Mouse (Mus musculus) intestine, embryonic 16.5 days (tissue): ENCODE results near the gene Efcab6. TPM values are rescaled to one million over a fixed set of nuclear protein-coding genes. Genes with fewer than 3 reads are reported as not detected.

ENCODE experiments used
- ATAC-seq: fragments of 200-750 bp; cut with Nextera tagmentation; 2 replicates; pipeline ENCODE4 v1.8.0; 2017; ENCODE audit warnings: moderate TSS enrichment, moderate library complexity
- H3K27ac ChIP-seq: fragments of 300-500 bp; sonication (generic); 2 replicates; pipeline ENCODE4 v1.5.1; 2014; ENCODE audit warnings: mild to moderate bottlenecking, low read length
- H3K27me3 ChIP-seq: fragments of 300-500 bp; sonication (generic); replicated peaks from 2 replicates; pipeline ENCODE4 v1.6.1; 2014; ENCODE audit warnings: low read length, control low read depth, mixed read lengths; ENCODE audit not compliant: control insufficient read depth, insufficient read depth
- H3K36me3 ChIP-seq: fragments of 300-500 bp; sonication (generic); 2 replicates; pipeline ENCODE4 v1.6.1; 2014; ENCODE audit warnings: low read length, control low read depth; ENCODE audit not compliant: control insufficient read depth, insufficient read depth
- H3K4me1 ChIP-seq: fragments of 300-500 bp; sonication (generic); 2 replicates; pipeline ENCODE4 v1.6.1; 2014; ENCODE audit warnings: low read length, control low read depth, mixed read lengths; ENCODE audit not compliant: control insufficient read depth, insufficient read depth
- H3K4me2 ChIP-seq: fragments of 300-500 bp; sonication (generic); 2 replicates; pipeline ENCODE4 v1.6.1; 2014; ENCODE audit warnings: low read depth, low read length, control low read depth
- H3K4me3 ChIP-seq: fragments of 300-500 bp; sonication (generic); 2 replicates; pipeline ENCODE4 v1.5.1; 2014; ENCODE audit warnings: mild to moderate bottlenecking, low read length
- H3K9ac ChIP-seq: fragments of 300-500 bp; sonication (generic); 2 replicates; pipeline ENCODE4 v1.6.1; 2014; ENCODE audit warnings: low read depth, low read length
- H3K9me3 ChIP-seq: fragments of 300-500 bp; sonication (generic); 2 replicates; pipeline ENCODE4 v1.6.1; 2016; ENCODE audit warnings: low read length, control low read depth; ENCODE audit not compliant: control insufficient read depth
- WGBS: fragments of 180-500 bp; shearing (Covaris S2); extraction: QIAGEN DNeasy Blood & Tissue Kit; methylation state at CpG from one replicate; pipeline ENCODE4 v1.1.7; 2014; 5-methylcytosine and 5-hydroxymethylcytosine counted together
- polyA plus RNA-seq: library from polyadenylated mRNA; unstranded; fragments of >200 nt; fragmentation: Nextera tagmentation; extraction: Ambion mirVana; gene quantifications from 2 replicates; pipeline ENCODE4 v1.2.1, GENCODE M21; 2015

Gene Efcab6
- polyA plus RNA-seq, 1 experiment from 2014 or later = 0.05 TPM

DNA sequence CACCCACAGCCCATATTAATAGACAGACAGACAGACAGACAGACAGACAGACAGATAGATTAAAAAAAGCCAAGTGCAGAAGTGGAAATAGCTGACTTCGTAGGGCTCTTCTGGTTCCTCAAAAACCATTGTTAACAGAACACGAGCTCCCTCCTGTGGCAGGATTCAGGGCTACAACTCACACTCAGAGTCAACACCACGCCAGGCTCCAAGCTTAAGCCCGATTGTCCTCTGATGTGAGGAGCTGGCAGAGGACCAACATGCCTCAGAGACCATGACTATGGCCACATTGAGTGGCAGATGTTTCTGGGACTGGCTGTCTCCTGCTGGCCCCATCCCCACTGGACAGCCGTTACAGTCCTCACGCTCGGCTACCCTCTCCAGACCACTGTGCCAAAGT lies 7.0 kb upstream of the Efcab6 start:
- Histone ChIP-seq H3K4me3 (no peak overlapping the region), H3K27ac (no peak overlapping the region), H3K9me3 (no peaks in the 10 kb centered on the region), H3K4me1 (peaks cover 2% of the 10 kb centered on the region; the same call in 1 of the 2 replicates), H3K36me3 (no peaks in the 10 kb centered on the region), H3K4me2 (no peak overlapping the region), H3K9ac (no peak overlapping the region), H3K27me3 (peaks cover 32% of the 10 kb centered on the region)
- ATAC-seq = no peak
- 35% methylated on average over 7 of the region's 7 CpGs for WGBS

GRCm38 (mm10) chr15:84070116-84070676 lies 5.0 kb upstream of the Efcab6 start:
- ATAC-seq = no peak
- Histone ChIP-seq H3K9ac (no peak overlapping the region), H3K27me3 (peaks cover 30% of the 10 kb centered on the region), H3K27ac (no peak overlapping the region), H3K36me3 (no peaks in the 10 kb centered on the region), H3K9me3 (peaks cover 3% of the 10 kb centered on the region; the same call in 1 of the 2 replicates), H3K4me2 (0 out of 2 replicates have a peak overlapping the region, but pooled peaks have one; percentile 16), H3K4me3 (no peak overlapping the region), H3K4me1 (peaks cover 2% of the 10 kb centered on the region; the same call in 1 of the 2 replicates)
- 4% methylated on average over 13 of the region's 13 CpGs for WGBS

GRCm38 (mm10) chr15:84069455-84070050 lies 4.4 kb upstream of the Efcab6 start:
- ATAC-seq = no peak
- Histone ChIP-seq H3K4me2 (0 out of 2 replicates have a peak overlapping the region, but pooled peaks have one; percentile 16), H3K36me3 (no peaks in the 10 kb centered on the region), H3K9me3 (peaks cover 3% of the 10 kb centered on the region; the same call in 1 of the 2 replicates), H3K4me3 (no peak overlapping the region), H3K4me1 (peaks cover 4% of the 10 kb centered on the region; the same call in 1 of the 2 replicates), H3K27me3 (peaks cover 30% of the 10 kb centered on the region), H3K9ac (no peak overlapping the region), H3K27ac (no peak overlapping the region)
- 11% methylated on average over 16 of the region's 16 CpGs for WGBS

DNA sequence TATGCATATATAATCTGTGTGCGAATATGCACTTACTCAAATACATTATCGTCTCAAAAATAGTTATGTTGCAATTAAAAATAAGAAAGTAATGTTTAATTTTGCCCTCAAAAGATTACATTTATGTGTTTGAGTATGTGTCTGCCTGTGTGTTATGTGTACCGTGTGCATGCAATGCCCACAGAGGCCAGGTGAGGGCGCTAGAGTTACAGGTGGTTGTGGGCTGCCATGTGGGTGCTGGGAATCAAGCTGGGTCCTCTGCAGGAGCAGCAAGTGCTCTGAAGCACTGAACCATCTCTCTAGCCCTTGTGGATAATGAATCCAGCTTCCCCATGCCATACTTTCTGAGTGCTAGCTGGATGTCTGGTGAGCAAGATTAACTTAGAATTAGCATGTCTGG lies 522 bp upstream of the Efcab6 start:
- H3K27me3 ChIP-seq = peaks cover 25% of the 10 kb centered on the region
- H3K4me2 ChIP-seq = no peak overlapping the region
- H3K4me1 ChIP-seq = peaks cover 2% of the 10 kb centered on the region; the same call in 1 of the 2 replicates
- H3K36me3 ChIP-seq = no peaks in the 10 kb centered on the region
- peaks cover 3% of the 10 kb centered on the region; the same call in 1 of the 2 replicates for H3K9me3 ChIP-seq
- H3K9ac ChIP-seq = no peak overlapping the region
- H3K27ac ChIP-seq = no peak overlapping the region
- WGBS = 61% methylated on average over 4 of the region's 4 CpGs
- no peak overlapping the region for H3K4me3 ChIP-seq
- no peak for ATAC-seq

DNA sequence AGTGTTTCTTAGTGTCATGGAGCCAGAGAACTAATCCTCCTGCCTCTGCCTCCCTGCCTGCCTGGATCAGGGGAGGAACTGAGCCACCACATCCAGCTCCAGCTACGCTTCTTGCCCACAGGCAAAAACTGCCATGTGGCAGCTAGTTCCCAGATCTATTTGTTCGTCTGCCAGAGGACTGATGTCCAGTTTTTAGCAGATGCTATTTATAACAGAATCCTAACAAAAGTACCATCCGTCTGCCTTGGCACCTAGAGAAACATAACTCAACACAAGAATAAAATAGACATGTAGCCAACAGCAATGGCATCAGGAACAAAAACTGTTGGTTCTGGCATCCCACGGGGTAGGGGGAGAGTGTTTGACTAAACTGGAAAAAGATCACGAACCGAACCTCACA lies 6.3 kb downstream of the Efcab6 start:
- H3K27ac ChIP-seq = no peak overlapping the region
- ATAC-seq = no peak
- 0 out of 2 replicates have a peak, but pooled peaks cover 3% of the 10 kb centered on the region for H3K27me3 ChIP-seq
- H3K4me1 ChIP-seq = no peaks in the 10 kb centered on the region
- H3K36me3 ChIP-seq = no peaks in the 10 kb centered on the region
- H3K9ac ChIP-seq = no peak overlapping the region
- H3K4me2 ChIP-seq = no peak overlapping the region
- H3K4me3 ChIP-seq = no peak overlapping the region
- H3K9me3 ChIP-seq = no peaks in the 10 kb centered on the region
- 78% methylated on average over 6 of the region's 6 CpGs for WGBS

- ATAC-seq = no peak
- Histone ChIP-seq H3K36me3 (no peaks in the 10 kb centered on the region), H3K4me3 (no peak overlapping the region), H3K4me1 (no peaks in the 10 kb centered on the region; the same call in 1 of the 2 replicates), H3K9me3 (no peaks in the 10 kb centered on the region), H3K9ac (no peak overlapping the region), H3K4me2 (no peak overlapping the region), H3K27ac (no peak overlapping the region), H3K27me3 (0 out of 2 replicates have a peak, but pooled peaks cover 3% of the 10 kb centered on the region)
- WGBS = 62% methylated on average over 5 of the region's 5 CpGs
These were observed 9.1 kb downstream of the Efcab6 start for GRCm38 (mm10) chr15:84056083-84056482.

GRCm38 (mm10) chr15:84053859-84054258 lies 11.3 kb downstream of the Efcab6 start:
- Histone ChIP-seq H3K36me3 (no peaks in the 10 kb centered on the region), H3K27ac (no peak overlapping the region), H3K4me2 (no peak overlapping the region), H3K4me3 (no peak overlapping the region), H3K27me3 (0 out of 2 replicates have a peak, but pooled peaks cover 3% of the 10 kb centered on the region), H3K4me1 (no peaks in the 10 kb centered on the region; the same call in 1 of the 2 replicates), H3K9me3 (no peaks in the 10 kb centered on the region), H3K9ac (no peak overlapping the region)
- 40% methylated on average over 9 of the region's 9 CpGs for WGBS
- no peak for ATAC-seq

GRCm38 (mm10) chr15:84053240-84053639 lies 11.9 kb downstream of the Efcab6 start:
- 87% methylated on average over 4 of the region's 4 CpGs for WGBS
- H3K4me3 ChIP-seq = no peak overlapping the region

GRCm38 (mm10) chr15:84052390-84052789 lies 12.8 kb downstream of the Efcab6 start:
- Histone ChIP-seq H3K27me3 (0 out of 2 replicates have a peak, but pooled peaks cover 3% of the 10 kb centered on the region), H3K36me3 (no peaks in the 10 kb centered on the region), H3K4me1 (no peaks in the 10 kb centered on the region; the same call in 1 of the 2 replicates), H3K4me3 (no peak overlapping the region), H3K9ac (no peak overlapping the region), H3K4me2 (no peak overlapping the region), H3K27ac (no peak overlapping the region), H3K9me3 (no peaks in the 10 kb centered on the region)
- 79% methylated on average over 9 of the region's 9 CpGs for WGBS
- no peak for ATAC-seq

More at GRCm38 (mm10) chr15:84053240-84053639, 11.9 kb downstream of the Efcab6 start:
- Histone ChIP-seq H3K27me3 (0 out of 2 replicates have a peak, but pooled peaks cover 3% of the 10 kb centered on the region), H3K4me1 (no peaks in the 10 kb centered on the region; the same call in 1 of the 2 replicates), H3K36me3 (no peaks in the 10 kb centered on the region), H3K4me2 (no peak overlapping the region), H3K9ac (no peak overlapping the region), H3K27ac (no peak overlapping the region), H3K9me3 (no peaks in the 10 kb centered on the region)
- no peak for ATAC-seq
